Mouse (Mus musculus): ENCODE data around the gene Nkx6-2. TPM values are rescaled to one million over a fixed set of nuclear protein-coding genes. Genes with fewer than 3 reads are reported as not detected.
A peak's percentile ranks its signal among the peaks of the same experiment; 100 is the strongest.

Gene Nkx6-2
- polyA plus RNA-seq, 1 experiment, result not detected

DNA sequence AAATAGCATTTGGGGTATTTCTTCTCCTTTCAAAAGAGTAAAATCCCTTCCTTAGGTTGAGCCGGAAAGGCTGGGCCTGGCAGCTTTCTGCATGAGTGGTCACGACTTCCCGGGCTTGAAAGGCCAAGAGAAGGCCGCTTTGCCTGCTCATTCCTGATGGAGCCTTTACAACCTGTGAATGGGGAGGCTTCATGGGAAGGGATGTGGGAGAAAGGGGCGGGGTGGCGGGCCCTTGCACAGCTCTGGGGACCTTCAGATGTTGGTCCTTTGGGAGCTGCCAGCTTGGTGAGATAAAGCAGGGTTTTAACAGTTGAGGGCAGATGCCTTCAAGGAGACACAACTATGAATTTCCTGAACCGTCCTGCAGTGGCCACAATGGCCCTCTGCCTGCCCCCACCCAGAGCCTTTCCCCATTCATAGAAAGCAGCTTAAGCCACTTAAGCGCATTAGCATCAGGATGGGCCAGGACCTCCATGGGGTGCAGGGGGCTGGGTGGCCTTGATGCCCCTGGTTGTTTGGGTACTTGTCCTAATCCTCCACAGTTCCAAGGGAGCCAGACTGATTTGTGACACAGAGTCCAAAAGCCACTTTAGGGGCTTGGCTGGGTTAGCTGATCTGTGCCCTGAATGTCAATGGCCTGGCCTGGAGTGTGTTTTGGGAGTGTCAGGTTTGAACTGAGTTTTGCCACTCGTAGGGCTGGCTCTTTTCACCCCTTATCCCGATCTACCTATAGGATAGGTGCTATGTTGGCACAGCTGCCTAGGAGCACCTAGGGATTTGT, 25.7 kb downstream of the Nkx6-2 start:
- TF ChIP-seq MYOD1 (IDR thresholded peaks at IDR 0.05; ENCODE audit: control insufficient read depth in 1 of 3, insufficient read length in 2 of 3, low read depth in 2 of 3), result no peak
- TF ChIP-seq SRF (IDR thresholded peaks at IDR 0.05; ENCODE audit: control insufficient read depth, insufficient read length, low read depth), result no peak
- no peak for TF ChIP-seq CEBPB (IDR thresholded peaks at IDR 0.05; ENCODE audit: insufficient read depth, poor library complexity, severe bottlenecking)
- no peak for TF ChIP-seq REST (IDR thresholded peaks at IDR 0.05; ENCODE audit: insufficient read depth, insufficient read length)
- no peak for TF ChIP-seq E2F4 (IDR thresholded peaks at IDR 0.05; ENCODE audit: insufficient read depth)
- TF ChIP-seq MYOG (IDR thresholded peaks at IDR 0.05; ENCODE audit: control insufficient read depth in 1 of 3, insufficient read depth in 1 of 3, insufficient read length in 2 of 3, low read depth in 2 of 3), result no peak
- TF ChIP-seq POLR2A (IDR thresholded peaks at IDR 0.05; ENCODE audit: insufficient read length, low read depth), result no peak
- no peak for TF ChIP-seq USF1 (IDR thresholded peaks at IDR 0.05; ENCODE audit: low read depth)
- no peak for TF ChIP-seq TCF12 (IDR thresholded peaks at IDR 0.05; ENCODE audit: insufficient read depth, poor library complexity, severe bottlenecking)
- no peak for TF ChIP-seq TCF3 (IDR thresholded peaks at IDR 0.05; ENCODE audit: insufficient read length, low read depth)
- TF ChIP-seq MAX (IDR thresholded peaks at IDR 0.05; ENCODE audit: low read depth), result no peak
- no peak for TF ChIP-seq POLR2AphosphoS2 (IDR thresholded peaks at IDR 0.05; ENCODE audit: insufficient read length, low read depth)
- H3K27me3 ChIP-seq (ENCODE audit: control insufficient read depth, insufficient read depth, insufficient read length), result no peaks in the 10 kb centered on the region
- H3K36me3 ChIP-seq (ENCODE audit: control insufficient read depth, insufficient read depth), result no peaks in the 10 kb centered on the region
- no peak overlapping the region for H3K4me2 ChIP-seq (ENCODE audit: low read depth)
- no peak overlapping the region for H3K4me3 ChIP-seq
- no peaks in the 10 kb centered on the region for H3K79me2 ChIP-seq (ENCODE audit: control insufficient read depth, insufficient read depth)
- no peak overlapping the region for H3ac ChIP-seq (ENCODE audit: control insufficient read depth, insufficient read length)

DNA sequence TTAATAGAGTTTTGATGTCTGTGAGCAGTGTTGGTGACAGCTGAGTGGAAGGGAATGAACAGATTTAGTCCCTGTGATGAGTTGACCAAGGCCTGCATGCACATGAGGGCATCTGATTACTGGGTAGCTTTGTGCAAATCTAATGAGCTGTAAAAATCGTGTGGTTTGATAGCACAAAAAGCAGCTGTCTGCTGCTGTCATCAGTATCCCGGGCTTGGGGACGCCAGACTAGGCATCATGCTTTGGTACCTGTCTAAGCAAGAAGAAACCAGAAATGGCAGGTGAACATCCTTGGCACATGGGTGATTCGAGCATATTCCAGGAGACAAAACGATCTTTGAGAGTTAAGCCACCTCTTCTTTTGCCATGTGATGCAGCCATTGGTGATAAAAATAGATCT, 26.3 kb downstream of the Nkx6-2 start:
- no peak overlapping the region for H3ac ChIP-seq (ENCODE audit: control insufficient read depth, insufficient read length)
- H3K79me2 ChIP-seq (ENCODE audit: control insufficient read depth, insufficient read depth), result no peaks in the 10 kb centered on the region
- H3K4me2 ChIP-seq (ENCODE audit: low read depth), result peak overlapping the region; percentile 2
- no peaks in the 10 kb centered on the region for H3K36me3 ChIP-seq (ENCODE audit: control insufficient read depth, insufficient read depth)
- TF ChIP-seq TCF3 (IDR thresholded peaks at IDR 0.05; ENCODE audit: insufficient read length, low read depth) (no peak), MAX (IDR thresholded peaks at IDR 0.05; ENCODE audit: low read depth) (no peak), MYOD1 (IDR thresholded peaks at IDR 0.05; ENCODE audit: control insufficient read depth in 1 of 3, insufficient read length in 2 of 3, low read depth in 2 of 3) (peak in 2 of 3 experiments; percentile 50 to 84)
- H3K27me3 ChIP-seq (ENCODE audit: control insufficient read depth, insufficient read depth, insufficient read length), result no peaks in the 10 kb centered on the region
- H3K4me3 ChIP-seq, result no peak overlapping the region

DNA sequence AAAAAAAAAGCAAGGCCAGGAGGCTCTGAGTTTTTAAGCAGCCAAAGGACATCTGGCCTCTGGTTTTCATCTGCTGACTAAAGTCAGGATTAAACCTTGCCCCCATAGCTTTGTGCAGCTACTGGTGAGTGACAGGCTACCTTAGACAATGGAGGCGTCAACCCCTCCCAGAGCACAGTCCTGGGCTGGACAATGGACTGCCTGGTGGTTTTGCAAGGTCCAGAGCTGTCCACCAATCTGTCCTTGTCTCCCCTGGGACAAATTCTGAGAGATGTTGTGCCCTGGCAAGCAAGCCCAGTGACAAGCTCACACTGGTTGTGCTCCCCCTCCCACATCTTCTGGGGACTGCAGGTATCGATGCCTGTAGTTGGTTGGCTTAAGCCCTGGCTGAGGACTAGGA, 31.1 kb downstream of the Nkx6-2 start:
- H3K4me2 ChIP-seq (ENCODE audit: low read depth), result no peak overlapping the region
- H3K79me2 ChIP-seq (ENCODE audit: control insufficient read depth, insufficient read depth), result no peaks in the 10 kb centered on the region
- no peak overlapping the region for H3K4me3 ChIP-seq
- H3K36me3 ChIP-seq (ENCODE audit: control insufficient read depth, insufficient read depth), result no peaks in the 10 kb centered on the region
- TF ChIP-seq REST (IDR thresholded peaks at IDR 0.05; ENCODE audit: insufficient read depth, insufficient read length) (no peak), TCF3 (IDR thresholded peaks at IDR 0.05; ENCODE audit: insufficient read length, low read depth) (no peak), POLR2AphosphoS2 (IDR thresholded peaks at IDR 0.05; ENCODE audit: insufficient read length, low read depth) (no peak), MAX (IDR thresholded peaks at IDR 0.05; ENCODE audit: low read depth) (no peak), CEBPB (IDR thresholded peaks at IDR 0.05; ENCODE audit: insufficient read depth, poor library complexity, severe bottlenecking) (no peak), MYOD1 (IDR thresholded peaks at IDR 0.05; ENCODE audit: control insufficient read depth in 1 of 3, insufficient read length in 2 of 3, low read depth in 2 of 3) (no peak), MYOG (IDR thresholded peaks at IDR 0.05; ENCODE audit: control insufficient read depth in 1 of 3, insufficient read depth in 1 of 3, insufficient read length in 2 of 3, low read depth in 2 of 3) (no peak), E2F4 (IDR thresholded peaks at IDR 0.05; ENCODE audit: insufficient read depth) (no peak), USF1 (IDR thresholded peaks at IDR 0.05; ENCODE audit: low read depth) (no peak), TCF12 (IDR thresholded peaks at IDR 0.05; ENCODE audit: insufficient read depth, poor library complexity, severe bottlenecking) (no peak), POLR2A (IDR thresholded peaks at IDR 0.05; ENCODE audit: insufficient read length, low read depth) (no peak), SRF (IDR thresholded peaks at IDR 0.05; ENCODE audit: control insufficient read depth, insufficient read length, low read depth) (no peak)
- no peaks in the 10 kb centered on the region for H3K27me3 ChIP-seq (ENCODE audit: control insufficient read depth, insufficient read depth, insufficient read length)
- no peak overlapping the region for H3ac ChIP-seq (ENCODE audit: control insufficient read depth, insufficient read length)

DNA sequence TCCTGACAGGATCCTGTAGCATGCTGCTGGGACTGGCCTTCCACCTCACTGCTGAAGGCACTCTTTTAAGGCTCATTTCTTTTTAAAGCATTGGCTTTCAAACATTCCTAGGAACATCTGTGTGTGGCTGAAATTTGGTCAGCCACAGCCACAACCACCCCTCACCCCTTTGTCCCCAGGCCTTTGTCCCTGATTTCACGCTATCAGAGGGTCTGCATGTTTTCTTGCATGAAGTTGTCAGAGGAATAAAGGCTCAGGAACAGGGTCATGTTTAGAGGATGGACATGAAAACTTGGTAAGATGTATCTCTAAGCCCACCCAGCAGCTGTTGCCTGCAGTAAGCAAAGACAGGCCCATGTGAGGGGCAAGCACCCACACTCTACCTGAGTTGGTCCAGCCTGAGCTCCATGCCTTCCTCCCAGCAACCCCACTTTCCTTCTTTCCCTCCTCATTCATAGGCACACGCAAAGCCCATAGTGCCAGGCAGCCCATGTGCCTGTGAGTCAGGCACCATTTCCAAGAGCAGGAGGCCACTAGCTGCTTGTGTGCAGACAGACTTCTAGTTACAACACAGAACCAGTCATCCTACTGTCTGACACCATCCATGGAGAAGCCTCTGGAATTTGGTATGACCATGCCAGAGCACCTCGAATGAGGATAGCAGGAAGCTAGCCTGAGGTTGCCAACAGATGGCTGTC, 32.4 kb downstream of the Nkx6-2 start:
- no peaks in the 10 kb centered on the region for H3K79me2 ChIP-seq (ENCODE audit: control insufficient read depth, insufficient read depth)
- TF ChIP-seq E2F4 (IDR thresholded peaks at IDR 0.05; ENCODE audit: insufficient read depth), result no peak
- no peak for TF ChIP-seq MYOD1 (IDR thresholded peaks at IDR 0.05; ENCODE audit: control insufficient read depth in 1 of 3, insufficient read length in 2 of 3, low read depth in 2 of 3)
- no peak for TF ChIP-seq MAX (IDR thresholded peaks at IDR 0.05; ENCODE audit: low read depth)
- TF ChIP-seq REST (IDR thresholded peaks at IDR 0.05; ENCODE audit: insufficient read depth, insufficient read length), result no peak
- TF ChIP-seq SRF (IDR thresholded peaks at IDR 0.05; ENCODE audit: control insufficient read depth, insufficient read length, low read depth), result no peak
- no peak for TF ChIP-seq TCF12 (IDR thresholded peaks at IDR 0.05; ENCODE audit: insufficient read depth, poor library complexity, severe bottlenecking)
- no peak for TF ChIP-seq CEBPB (IDR thresholded peaks at IDR 0.05; ENCODE audit: insufficient read depth, poor library complexity, severe bottlenecking)
- no peak for TF ChIP-seq POLR2AphosphoS2 (IDR thresholded peaks at IDR 0.05; ENCODE audit: insufficient read length, low read depth)
- H3ac ChIP-seq (ENCODE audit: control insufficient read depth, insufficient read length), result no peak overlapping the region
- H3K4me2 ChIP-seq (ENCODE audit: low read depth), result no peak overlapping the region
- no peak overlapping the region for H3K4me3 ChIP-seq
- H3K36me3 ChIP-seq (ENCODE audit: control insufficient read depth, insufficient read depth), result no peaks in the 10 kb centered on the region
- no peaks in the 10 kb centered on the region for H3K27me3 ChIP-seq (ENCODE audit: control insufficient read depth, insufficient read depth, insufficient read length)
